Mouse (Mus musculus) myocyte (in vitro differentiated cells): Measurements from ENCODE around the gene Polr2m. TPM values are rescaled to one million over a fixed set of nuclear protein-coding genes. Genes with fewer than 3 reads are reported as not detected.
"Not testable (repeated sequence)": the region's sequence is repeated elsewhere in the genome, so short reads cannot be mapped to it uniquely, and the experiment has no call there.

Experiments
- H3K27me3 ChIP-seq: one replicate; pipeline ENCODE4 v1.6.1; 2011; ENCODE audit not compliant: control insufficient read depth, insufficient read depth, insufficient read length
- H3K36me3 ChIP-seq: one replicate; pipeline ENCODE4 v1.6.1; 2011; ENCODE audit not compliant: control insufficient read depth, insufficient read depth
- H3K4me2 ChIP-seq: one replicate; pipeline ENCODE4 v1.6.1; 2011; ENCODE audit warnings: low read depth, control low read depth
- H3K4me3 ChIP-seq: one replicate; pipeline ENCODE4 v1.5.1; 2011; ENCODE audit warnings: mild to moderate bottlenecking, control low read depth, moderate library complexity
- H3K79me2 ChIP-seq: one replicate; pipeline ENCODE4 v1.6.1; 2011; ENCODE audit not compliant: control insufficient read depth, insufficient read depth
- H3ac ChIP-seq: one replicate; pipeline ENCODE4 v1.6.1; 2011; ENCODE audit not compliant: control insufficient read depth, insufficient read length
- CEBPB ChIP-seq: IDR thresholded peaks from 2 replicates; pipeline ENCODE4 v1.6.1; 2011; ENCODE audit warnings: mild to moderate bottlenecking, moderate library complexity; ENCODE audit not compliant: poor library complexity, insufficient read depth, severe bottlenecking
- E2F4 ChIP-seq: IDR thresholded peaks from one replicate; pipeline ENCODE4 v1.6.1; 2011; ENCODE audit warnings: mild to moderate bottlenecking, control low read depth, moderate library complexity; ENCODE audit not compliant: insufficient read depth
- MAX ChIP-seq: IDR thresholded peaks from one replicate; pipeline ENCODE4 v1.6.1; 2011; ENCODE audit warnings: low read depth, mild to moderate bottlenecking, control low read depth
- MYOD1 ChIP-seq, 3 experiments: IDR thresholded peaks; one replicate each; pipeline ENCODE4 v1.6.1; 2011; ENCODE audit warnings: control low read depth in 2 of 3, low read depth in 2 of 3, mild to moderate bottlenecking in 2 of 3, moderate library complexity in 1 of 3; ENCODE audit not compliant: insufficient read length in 2 of 3, control insufficient read depth in 1 of 3
- MYOG ChIP-seq, 3 experiments: IDR thresholded peaks; one replicate each; pipeline ENCODE4 v1.6.1; 2011; ENCODE audit warnings: control low read depth in 2 of 3, low read depth in 2 of 3, mild to moderate bottlenecking in 2 of 3; ENCODE audit not compliant: insufficient read length in 2 of 3, control insufficient read depth in 1 of 3, insufficient read depth in 1 of 3
- POLR2A ChIP-seq: IDR thresholded peaks from one replicate; pipeline ENCODE4 v1.6.1; 2011; ENCODE audit warnings: low read depth, mild to moderate bottlenecking, control low read depth, moderate library complexity; ENCODE audit not compliant: insufficient read length
- POLR2AphosphoS2 ChIP-seq: IDR thresholded peaks from one replicate; pipeline ENCODE4 v1.6.1; 2011; ENCODE audit warnings: low read depth, control low read depth; ENCODE audit not compliant: insufficient read length
- REST ChIP-seq: IDR thresholded peaks from one replicate; pipeline ENCODE4 v1.6.1; 2011; ENCODE audit warnings: mild to moderate bottlenecking, control low read depth, moderate library complexity; ENCODE audit not compliant: insufficient read depth, insufficient read length
- SRF ChIP-seq: IDR thresholded peaks from one replicate; pipeline ENCODE4 v1.6.1; 2011; ENCODE audit warnings: low read depth; ENCODE audit not compliant: control insufficient read depth, insufficient read length
- TCF12 ChIP-seq: IDR thresholded peaks from one replicate; pipeline ENCODE4 v1.6.1; 2011; ENCODE audit warnings: mild to moderate bottlenecking, control low read depth; ENCODE audit not compliant: poor library complexity, insufficient read depth, severe bottlenecking
- TCF3 ChIP-seq: IDR thresholded peaks from one replicate; pipeline ENCODE4 v1.6.1; 2011; ENCODE audit warnings: low read depth, control low read depth; ENCODE audit not compliant: insufficient read length
- USF1 ChIP-seq: IDR thresholded peaks from one replicate; pipeline ENCODE4 v1.6.1; 2011; ENCODE audit warnings: low read depth, mild to moderate bottlenecking, control low read depth, moderate library complexity
- polyA plus RNA-seq: library from polyadenylated mRNA; unstranded; fragments of >200 nt; fragmentation: generic; extraction: Trizol; gene quantifications from one replicate; pipeline ENCODE4 v1.2.1, GENCODE M21; 2012; ENCODE audit warnings: missing spikeins

Polr2m gene
- polyA plus RNA-seq, 1 experiment: 146 TPM

GRCm38 (mm10) chr9:71486127-71486526 lies 392 bp upstream of the Polr2m start:
- H3K4me3 ChIP-seq: peak overlapping the region; percentile 92
- H3K36me3 ChIP-seq: peaks cover 28% of the 10 kb centered on the region
- peaks cover 41% of the 10 kb centered on the region for H3K79me2 ChIP-seq
- no peak for TF ChIP-seq REST
- TF ChIP-seq MAX: no peak
- no peak for TF ChIP-seq CEBPB
- TF ChIP-seq TCF12: no peak
- no peak for TF ChIP-seq POLR2AphosphoS2
- TF ChIP-seq TCF3: no peak
- no peak for TF ChIP-seq USF1
- no peak for TF ChIP-seq E2F4
- TF ChIP-seq SRF: no peak
- no peak for TF ChIP-seq MYOD1 (IDR thresholded peaks at IDR 0.05; ENCODE audit: control insufficient read depth in 1 of 3, insufficient read length in 2 of 3, low read depth in 2 of 3)
- TF ChIP-seq POLR2A: no peak
- TF ChIP-seq MYOG (IDR thresholded peaks at IDR 0.05; ENCODE audit: control insufficient read depth in 1 of 3, insufficient read depth in 1 of 3, insufficient read length in 2 of 3, low read depth in 2 of 3): no peak
- peak overlapping the region; percentile 77 for H3K4me2 ChIP-seq
- H3ac ChIP-seq: peak overlapping the region; percentile 96
- no peaks in the 10 kb centered on the region for H3K27me3 ChIP-seq

GRCm38 (mm10) chr9:71484871-71485474 lies 762 bp downstream of the Polr2m start:
- Histone ChIP-seq H3K4me2 (peak overlapping the region; percentile 77), H3K27me3 (no peaks in the 10 kb centered on the region), H3K79me2 (peaks cover 41% of the 10 kb centered on the region), H3K36me3 (peaks cover 39% of the 10 kb centered on the region), H3ac (peak overlapping the region; percentile 96), H3K4me3 (peak overlapping the region; percentile 92)
- TF ChIP-seq TCF12 (no peak), MYOG (IDR thresholded peaks at IDR 0.05; ENCODE audit: control insufficient read depth in 1 of 3, insufficient read depth in 1 of 3, insufficient read length in 2 of 3, low read depth in 2 of 3) (no peak), POLR2A (no peak), MYOD1 (IDR thresholded peaks at IDR 0.05; ENCODE audit: control insufficient read depth in 1 of 3, insufficient read length in 2 of 3, low read depth in 2 of 3) (no peak), USF1 (no peak), TCF3 (no peak), CEBPB (no peak), REST (no peak), POLR2AphosphoS2 (no peak), MAX (no peak), SRF (no peak), E2F4 (no peak)

- Histone ChIP-seq H3K36me3 (peaks cover 50% of the 10 kb centered on the region), H3K4me2 (peak overlapping the region; percentile 77), H3K4me3 (peak overlapping the region; percentile 92), H3K79me2 (peaks cover 41% of the 10 kb centered on the region)
- not testable (repeated sequence) for H3K27me3 ChIP-seq, H3ac ChIP-seq
Measured at GRCm38 (mm10) chr9:71483872-71484271, 1.9 kb downstream of the Polr2m start.

- Histone ChIP-seq H3K27me3 (no peaks in the 10 kb centered on the region), H3K4me3 (no peak overlapping the region), H3ac (no peak overlapping the region), H3K79me2 (peaks cover 37% of the 10 kb centered on the region), H3K4me2 (no peak overlapping the region), H3K36me3 (peaks cover 85% of the 10 kb centered on the region)
- TF ChIP-seq TCF12: no peak
- TF ChIP-seq MYOD1 (IDR thresholded peaks at IDR 0.05; ENCODE audit: control insufficient read depth in 1 of 3, insufficient read length in 2 of 3, low read depth in 2 of 3): no peak
- no peak for TF ChIP-seq POLR2AphosphoS2
- no peak for TF ChIP-seq E2F4
- TF ChIP-seq POLR2A: no peak
- no peak for TF ChIP-seq TCF3
- TF ChIP-seq SRF: no peak
- TF ChIP-seq USF1: no peak
- no peak for TF ChIP-seq MAX
- TF ChIP-seq CEBPB: no peak
- no peak for TF ChIP-seq MYOG (IDR thresholded peaks at IDR 0.05; ENCODE audit: control insufficient read depth in 1 of 3, insufficient read depth in 1 of 3, insufficient read length in 2 of 3, low read depth in 2 of 3)
- TF ChIP-seq REST: no peak
Measured at GRCm38 (mm10) chr9:71480305-71480704, 5.4 kb downstream of the Polr2m start.

- H3K4me2 ChIP-seq: no peak overlapping the region
- no peaks in the 10 kb centered on the region for H3K27me3 ChIP-seq
- H3K4me3 ChIP-seq: no peak overlapping the region
- no peak overlapping the region for H3ac ChIP-seq
- H3K36me3 ChIP-seq: peaks cover 90% of the 10 kb centered on the region
- TF ChIP-seq TCF12: no peak
- TF ChIP-seq E2F4: no peak
- no peak for TF ChIP-seq REST
- no peak for TF ChIP-seq SRF
- no peak for TF ChIP-seq TCF3
- TF ChIP-seq CEBPB: no peak
- TF ChIP-seq MYOG (IDR thresholded peaks at IDR 0.05; ENCODE audit: control insufficient read depth in 1 of 3, insufficient read depth in 1 of 3, insufficient read length in 2 of 3, low read depth in 2 of 3): no peak
- TF ChIP-seq USF1: no peak
- no peak for TF ChIP-seq MAX
- TF ChIP-seq MYOD1 (IDR thresholded peaks at IDR 0.05; ENCODE audit: control insufficient read depth in 1 of 3, insufficient read length in 2 of 3, low read depth in 2 of 3): no peak
- peaks cover 28% of the 10 kb centered on the region for H3K79me2 ChIP-seq
Measured at GRCm38 (mm10) chr9:71479413-71479812, 6.3 kb downstream of the Polr2m start.
